Mouse (Mus musculus): ENCODE results near the gene Syce3.
A peak's percentile ranks its signal among the peaks of the same experiment; 100 is the strongest.

Gene Syce3

GRCm38 (mm10) chr15:89421938-89422337, 11.6 kb upstream of the Syce3 start:
- no peak for DNase-seq

- no peak for DNase-seq
Measured at GRCm38 (mm10) chr15:89415282-89415681, 5.0 kb upstream of the Syce3 start.

- no peak for DNase-seq
Measured at GRCm38 (mm10) chr15:89406691-89407090, 3.6 kb downstream of the Syce3 start.

GRCm38 (mm10) chr15:89404831-89405623, 5.3 kb downstream of the Syce3 start:
- no peak for DNase-seq

GRCm38 (mm10) chr15:89402471-89402870, 7.8 kb downstream of the Syce3 start:
- DNase-seq: no peak

GRCm38 (mm10) chr15:89399716-89400115, 10.6 kb downstream of the Syce3 start:
- DNase-seq: no peak

GRCm38 (mm10) chr15:89398146-89398545, 12.2 kb downstream of the Syce3 start:
- no peak for DNase-seq

- peak; percentile 47 to 77 for DNase-seq
Measured at GRCm38 (mm10) chr15:89396883-89397282, 13.4 kb downstream of the Syce3 start.

GRCm38 (mm10) chr15:89390081-89390480, 20.2 kb downstream of the Syce3 start:
- DNase-seq: no peak

GRCm38 (mm10) chr15:89387127-89387526, 23.2 kb downstream of the Syce3 start:
- no peak for DNase-seq

GRCm38 (mm10) chr15:89384617-89385016, 25.7 kb downstream of the Syce3 start, which contains the start of gene Klhdc7b:
Gene Klhdc7b (plus strand): TSS chr15:89384917.
- DNase-seq: no peak

- DNase-seq: no peak
Measured at GRCm38 (mm10) chr15:89379429-89379828, 30.9 kb downstream of the Syce3 start.

- DNase-seq: peak in 1 of 2 experiments; percentile 26
Measured at GRCm38 (mm10) chr15:89378831-89379401, 31.4 kb downstream of the Syce3 start, which contains the start of gene Odf3b. Gene Odf3b (minus strand): TSS chr15:89379282.

- no peak for DNase-seq
Measured at GRCm38 (mm10) chr15:89377938-89378828, 32.1 kb downstream of the Syce3 start.

GRCm38 (mm10) chr15:89377362-89377761, 32.9 kb downstream of the Syce3 start:
- DNase-seq: no peak

- no peak for DNase-seq
Measured at GRCm38 (mm10) chr15:89376957-89377356, 33.3 kb downstream of the Syce3 start, which contains the start of gene Tymp. Gene Tymp (minus strand): TSS chr15:89377039.

GRCm38 (mm10) chr15:89376040-89376439, 34.3 kb downstream of the Syce3 start:
- no peak for DNase-seq

- DNase-seq: no peak
Measured at GRCm38 (mm10) chr15:89374801-89375534, 35.3 kb downstream of the Syce3 start.

GRCm38 (mm10) chr15:89374340-89374739, 36.0 kb downstream of the Syce3 start:
- no peak for DNase-seq

- DNase-seq: peak; percentile 86 to 93
Measured at GRCm38 (mm10) chr15:89373762-89374248, 36.5 kb downstream of the Syce3 start, which contains the start of gene Sco2. Gene Sco2 (minus strand): TSS chr15:89373846.

- peak; percentile 84 to 90 for DNase-seq
Measured at GRCm38 (mm10) chr15:89373027-89373761, 37.1 kb downstream of the Syce3 start.
